Mouse (Mus musculus): Measurements from ENCODE around the gene Arrb1. TPM values are rescaled to one million over a fixed set of nuclear protein-coding genes. Genes with fewer than 3 reads are reported as not detected.

Gene Arrb1
- polyA plus RNA-seq, 2 experiments, result 3.5 to 26.3 TPM

- no peak overlapping the region for H3K9ac ChIP-seq (ENCODE audit: low read depth, low read length, severe bottlenecking)
- ATAC-seq (ENCODE audit: low FRiP score, low read depth) (no peak), DNase-seq (ENCODE audit: low spot score) (no peak)
- 55% methylated on average over 5 of the region's 5 CpGs for WGBS
- no peak overlapping the region for H3K4me3 ChIP-seq (replicated peaks; ENCODE audit: low read length)
- no peaks in the 10 kb centered on the region for H3K36me3 ChIP-seq (ENCODE audit: control insufficient read depth, insufficient read depth, low read length)
- H3K27ac ChIP-seq (replicated peaks; ENCODE audit: low read depth, low read length), result no peak overlapping the region
- H3K27me3 ChIP-seq (ENCODE audit: control insufficient read depth, insufficient read depth, low read length), result no peaks in the 10 kb centered on the region
- H3K4me2 ChIP-seq (replicated peaks; ENCODE audit: low read depth, low read length, severe bottlenecking), result no peak overlapping the region
- peaks cover 25% of the 10 kb centered on the region for H3K4me1 ChIP-seq (ENCODE audit: control insufficient read depth, insufficient read depth, low read length)
- no peak for TF ChIP-seq POLR2A (IDR thresholded peaks at IDR 0.05; ENCODE audit: borderline replicate concordance, extremely low read depth, insufficient read depth, insufficient read length)
- no peaks in the 10 kb centered on the region for H3K9me3 ChIP-seq (ENCODE audit: control insufficient read depth, low read length)
Observed at GRCm38 (mm10) chr7:99537183-99537756, 2.0 kb downstream of the Arrb1 start.

GRCm38 (mm10) chr7:99538421-99538820 is 3.2 kb downstream of the Arrb1 start:
- H3K4me3 ChIP-seq (replicated peaks; ENCODE audit: low read length), result no peak overlapping the region
- no peak overlapping the region for H3K27ac ChIP-seq (replicated peaks; ENCODE audit: low read depth, low read length)
- DNase-seq (ENCODE audit: low spot score) (no peak), ATAC-seq (ENCODE audit: low FRiP score, low read depth) (no peak)
- no peak for TF ChIP-seq POLR2A (IDR thresholded peaks at IDR 0.05; ENCODE audit: borderline replicate concordance, extremely low read depth, insufficient read depth, insufficient read length)
- peaks cover 25% of the 10 kb centered on the region for H3K4me1 ChIP-seq (ENCODE audit: control insufficient read depth, insufficient read depth, low read length)
- H3K27me3 ChIP-seq (ENCODE audit: control insufficient read depth, insufficient read depth, low read length), result no peaks in the 10 kb centered on the region
- H3K36me3 ChIP-seq (ENCODE audit: control insufficient read depth, insufficient read depth, low read length), result no peaks in the 10 kb centered on the region
- no peak overlapping the region for H3K9ac ChIP-seq (ENCODE audit: low read depth, low read length, severe bottlenecking)
- 77% methylated on average over 4 of the region's 4 CpGs for WGBS
- no peaks in the 10 kb centered on the region for H3K9me3 ChIP-seq (ENCODE audit: control insufficient read depth, low read length)
- H3K4me2 ChIP-seq (replicated peaks; ENCODE audit: low read depth, low read length, severe bottlenecking), result no peak overlapping the region

- TF ChIP-seq POLR2A (IDR thresholded peaks at IDR 0.05; ENCODE audit: borderline replicate concordance, extremely low read depth, insufficient read depth, insufficient read length), result no peak
- H3K27ac ChIP-seq (replicated peaks; ENCODE audit: low read depth, low read length), result no peak overlapping the region
- ATAC-seq (ENCODE audit: low FRiP score, low read depth), result no peak
- 22% methylated on average over 8 of the region's 8 CpGs for WGBS
- no peaks in the 10 kb centered on the region for H3K9me3 ChIP-seq (ENCODE audit: control insufficient read depth, low read length)
- no peak overlapping the region for H3K4me2 ChIP-seq (replicated peaks; ENCODE audit: low read depth, low read length, severe bottlenecking)
- peaks cover 27% of the 10 kb centered on the region for H3K4me1 ChIP-seq (ENCODE audit: control insufficient read depth, insufficient read depth, low read length)
- H3K27me3 ChIP-seq (ENCODE audit: control insufficient read depth, insufficient read depth, low read length), result no peaks in the 10 kb centered on the region
- H3K4me3 ChIP-seq (replicated peaks; ENCODE audit: low read length), result no peak overlapping the region
- peak; percentile 16 for DNase-seq (ENCODE audit: low spot score)
- no peak overlapping the region for H3K9ac ChIP-seq (ENCODE audit: low read depth, low read length, severe bottlenecking)
- H3K36me3 ChIP-seq (ENCODE audit: control insufficient read depth, insufficient read depth, low read length), result no peaks in the 10 kb centered on the region
Observed at GRCm38 (mm10) chr7:99539201-99539891, 4.1 kb downstream of the Arrb1 start.

GRCm38 (mm10) chr7:99540016-99540415 is 4.8 kb downstream of the Arrb1 start:
- Histone ChIP-seq H3K4me2 (replicated peaks; ENCODE audit: low read depth, low read length, severe bottlenecking) (no peak overlapping the region), H3K4me1 (ENCODE audit: control insufficient read depth, insufficient read depth, low read length) (peaks cover 33% of the 10 kb centered on the region), H3K9ac (ENCODE audit: low read depth, low read length, severe bottlenecking) (no peak overlapping the region), H3K36me3 (ENCODE audit: control insufficient read depth, insufficient read depth, low read length) (no peaks in the 10 kb centered on the region), H3K4me3 (replicated peaks; ENCODE audit: low read length) (no peak overlapping the region), H3K27me3 (ENCODE audit: control insufficient read depth, insufficient read depth, low read length) (no peaks in the 10 kb centered on the region), H3K27ac (replicated peaks; ENCODE audit: low read depth, low read length) (no peak overlapping the region), H3K9me3 (ENCODE audit: control insufficient read depth, low read length) (no peaks in the 10 kb centered on the region)
- 69% methylated on average over 2 of the region's 2 CpGs for WGBS
- no peak for ATAC-seq (ENCODE audit: low FRiP score, low read depth)
- no peak for TF ChIP-seq POLR2A (IDR thresholded peaks at IDR 0.05; ENCODE audit: borderline replicate concordance, extremely low read depth, insufficient read depth, insufficient read length)
- no peak for DNase-seq (ENCODE audit: low spot score)

GRCm38 (mm10) chr7:99541204-99541603 is 5.9 kb downstream of the Arrb1 start:
- DNase-seq (ENCODE audit: low spot score) (no peak), ATAC-seq (ENCODE audit: low FRiP score, low read depth) (no peak)
- Histone ChIP-seq H3K9me3 (ENCODE audit: control insufficient read depth, low read length) (no peaks in the 10 kb centered on the region), H3K9ac (ENCODE audit: low read depth, low read length, severe bottlenecking) (no peak overlapping the region), H3K36me3 (ENCODE audit: control insufficient read depth, insufficient read depth, low read length) (no peaks in the 10 kb centered on the region), H3K27ac (replicated peaks; ENCODE audit: low read depth, low read length) (no peak overlapping the region), H3K27me3 (ENCODE audit: control insufficient read depth, insufficient read depth, low read length) (no peaks in the 10 kb centered on the region), H3K4me2 (replicated peaks; ENCODE audit: low read depth, low read length, severe bottlenecking) (no peak overlapping the region), H3K4me1 (ENCODE audit: control insufficient read depth, insufficient read depth, low read length) (peaks cover 44% of the 10 kb centered on the region), H3K4me3 (replicated peaks; ENCODE audit: low read length) (no peak overlapping the region)
- no peak for TF ChIP-seq POLR2A (IDR thresholded peaks at IDR 0.05; ENCODE audit: borderline replicate concordance, extremely low read depth, insufficient read depth, insufficient read length)
- 58% methylated on average over 4 of the region's 5 CpGs for WGBS
